9 mouse cellular contexts compared by ENCODE assay signal in the genomic region with DNA sequence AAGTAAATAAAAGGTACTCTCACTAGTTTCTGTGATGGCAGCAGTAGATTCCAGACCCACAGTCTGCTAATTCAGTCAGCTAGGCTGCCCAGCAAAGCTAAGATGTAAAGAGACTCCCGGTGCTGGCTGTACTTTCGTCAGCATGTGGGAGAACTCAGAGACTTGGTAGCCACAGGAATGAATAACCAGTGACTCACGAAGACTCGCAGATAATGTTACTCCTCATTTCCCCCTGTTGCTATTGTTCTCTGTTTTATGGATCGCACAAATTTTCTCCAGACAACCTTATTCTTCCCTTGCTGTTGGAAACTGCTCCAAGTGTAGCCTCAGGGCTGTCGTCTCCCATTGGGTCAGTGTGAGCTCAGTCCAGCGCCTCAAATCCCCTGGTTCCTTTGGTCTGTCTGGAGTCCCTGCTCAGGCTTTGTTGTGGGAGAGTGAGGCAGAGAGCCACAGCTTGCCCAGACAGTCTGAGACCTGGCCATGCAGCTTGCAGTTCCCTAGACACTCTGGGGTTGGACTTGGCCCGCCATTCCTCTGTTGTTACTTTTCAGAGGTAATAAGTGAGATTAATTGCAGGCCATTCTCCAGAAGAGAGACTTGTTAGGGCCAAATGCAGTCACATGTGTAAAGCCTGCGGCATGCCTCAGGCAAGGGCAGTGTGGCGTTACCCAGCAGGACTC.
A peak's percentile ranks its signal among the peaks of the same experiment; 100 is the strongest.
DNase-seq lines count a peak whose midpoint lies in the region; ATAC-seq and TF ChIP-seq lines count a peak whose summit lies in the region.
"Had no signal": no experiment of that assay in that cellular context is flagged by ENCODE, and none has a peak within 500 bp of the region (broad histone marks: within the 10 kb centered on the region; RNA-seq: fewer than 3 reads in every experiment).

No protein-coding gene starts in this region.

- no peaks in the 10 kb centered on the region for H3K9me3 ChIP-seq in forebrain, embryonic 10.5 days
- H3K9me3 ChIP-seq in forebrain, embryonic 16.5 days (ENCODE audit: control insufficient read depth, low read length): no peaks in the 10 kb centered on the region
- H3K9me3 ChIP-seq in limb, embryonic 12.5 days: no peaks in the 10 kb centered on the region
- no peaks in the 10 kb centered on the region for H3K9me3 ChIP-seq in midbrain, embryonic 10.5 days (replicated peaks)

- no peak for DNase-seq in forebrain, embryonic 10.5 days (ENCODE audit: extremely low spot score, low spot score)
- peak; percentile 18 for DNase-seq in lung, adult 2 months
- no peak for DNase-seq in lung, adult 18-20 months
- DNase-seq in fibroblast of lung, adult 2 months (ENCODE audit: low read depth): peak; percentile 94
- DNase-seq in midbrain, embryonic 10.5 days (ENCODE audit: low spot score): no peak
- DNase-seq in retina, postnatal 1 day: no peak
- DNase-seq: cerebellum, postnatal 25 days had no signal

- WGBS in forebrain, embryonic 10.5 days: 73% methylated on average over 10 of the region's 10 CpGs
- 63% methylated on average over 10 of the region's 10 CpGs for WGBS in forebrain, embryonic 16.5 days
- 73% methylated on average over 10 of the region's 10 CpGs for WGBS in lung, adult 2 months
- 19% methylated on average over 10 of the region's 10 CpGs for WGBS in limb, embryonic 12.5 days
- 78% methylated on average over 10 of the region's 10 CpGs for WGBS in midbrain, embryonic 10.5 days

- no peak for ATAC-seq in forebrain, embryonic 16.5 days
- peak; percentile 70; the same call in 1 of the 2 replicates for ATAC-seq in limb, embryonic 12.5 days (ENCODE audit: insufficient number of reproducible peaks, insufficient read depth, low FRiP score, low TSS enrichment, low read depth)

- H3K4me1 ChIP-seq in forebrain, embryonic 10.5 days: peaks cover 10% of the 10 kb centered on the region
- no peaks in the 10 kb centered on the region for H3K4me1 ChIP-seq in forebrain, embryonic 16.5 days (replicated peaks; ENCODE audit: control insufficient read depth, insufficient read depth, low read length)
- H3K4me1 ChIP-seq in lung, adult 2 months (ENCODE audit: control insufficient read depth, insufficient read depth, low read length): peaks cover 16% of the 10 kb centered on the region
- peaks cover 72% of the 10 kb centered on the region for H3K4me1 ChIP-seq in limb, embryonic 12.5 days (replicated peaks)
- H3K4me1 ChIP-seq in midbrain, embryonic 10.5 days: no peaks in the 10 kb centered on the region

- H3K27ac ChIP-seq in forebrain, embryonic 10.5 days: peak overlapping the region; percentile 36; the same call in 1 of the 2 replicates
- H3K27ac ChIP-seq in forebrain, embryonic 16.5 days (ENCODE audit: low read length): no peak overlapping the region
- peak overlapping the region; percentile 94 for H3K27ac ChIP-seq in limb, embryonic 12.5 days
- no peak overlapping the region for H3K27ac ChIP-seq in midbrain, embryonic 10.5 days (replicated peaks)

- H3K27me3 ChIP-seq in forebrain, embryonic 10.5 days (ENCODE audit: poor library complexity, severe bottlenecking): no peaks in the 10 kb centered on the region
- no peaks in the 10 kb centered on the region for H3K27me3 ChIP-seq in forebrain, embryonic 16.5 days (replicated peaks; ENCODE audit: control insufficient read depth, insufficient read depth, low read length)
- H3K27me3 ChIP-seq in limb, embryonic 12.5 days: no peaks in the 10 kb centered on the region
- H3K27me3 ChIP-seq in midbrain, embryonic 10.5 days (ENCODE audit: low read depth, poor library complexity, severe bottlenecking): no peaks in the 10 kb centered on the region

- H3K4me2 ChIP-seq in forebrain, embryonic 16.5 days (ENCODE audit: low read length): no peak overlapping the region
- H3K4me2 ChIP-seq in limb, embryonic 12.5 days: 0 out of 2 replicates have a peak overlapping the region, but pooled peaks have one; percentile 27

- no peak for TF ChIP-seq CTCF in lung, adult 2 months (IDR thresholded peaks at IDR 0.05; ENCODE audit: insufficient read depth, low read length)

- H3K36me3 ChIP-seq in forebrain, embryonic 10.5 days (replicated peaks): peaks cover 23% of the 10 kb centered on the region
- H3K36me3 ChIP-seq in forebrain, embryonic 16.5 days (ENCODE audit: control insufficient read depth, insufficient read depth): no peaks in the 10 kb centered on the region
- no peaks in the 10 kb centered on the region for H3K36me3 ChIP-seq in limb, embryonic 12.5 days
- peaks cover 10% of the 10 kb centered on the region; the same call in 1 of the 2 replicates for H3K36me3 ChIP-seq in midbrain, embryonic 10.5 days

- H3K9ac ChIP-seq in forebrain, embryonic 16.5 days (replicated peaks; ENCODE audit: low read depth, low read length): no peak overlapping the region
- H3K9ac ChIP-seq in limb, embryonic 12.5 days (replicated peaks): no peak overlapping the region

- TF ChIP-seq POLR2A in lung, adult 2 months (IDR thresholded peaks at IDR 0.05; ENCODE audit: borderline replicate concordance, extremely low read depth, low read depth, low read length): no peak

- no peak overlapping the region for H3K4me3 ChIP-seq in forebrain, embryonic 10.5 days
- H3K4me3 ChIP-seq in forebrain, embryonic 16.5 days (replicated peaks; ENCODE audit: low read length): no peak overlapping the region
- H3K4me3 ChIP-seq in lung, adult 2 months (replicated peaks; ENCODE audit: extremely low read depth, low read depth, low read length): no peak overlapping the region
- H3K4me3 ChIP-seq in limb, embryonic 12.5 days (replicated peaks): no peak overlapping the region
- H3K4me3 ChIP-seq in midbrain, embryonic 10.5 days: no peak overlapping the region

Comparison
In these comparisons a context has a peak if more than half of its experiments do, and no peak if none do; other contexts are left out.
1. DNase-seq: peak in lung, adult 2 months (single experiment) and fibroblast of lung, adult 2 months (single experiment); none in forebrain, embryonic 10.5 days (single experiment), lung, adult 18-20 months (0 of 2), midbrain, embryonic 10.5 days (single experiment) and retina, postnatal 1 day (single experiment).
2. H3K27ac ChIP-seq: peak in forebrain, embryonic 10.5 days (single experiment) and limb, embryonic 12.5 days (single experiment); none in forebrain, embryonic 16.5 days (single experiment) and midbrain, embryonic 10.5 days (single experiment).